Mouse (Mus musculus) stomach, embryonic 15.5 days (tissue): Measurements from ENCODE around the gene H2-D1. TPM values are rescaled to one million over a fixed set of nuclear protein-coding genes. Genes with fewer than 3 reads are reported as not detected.
A peak's percentile ranks its signal among the peaks of the same experiment; 100 is the strongest.

Experiments
- ATAC-seq: fragments of 200-750 bp; cut with Nextera tagmentation; 2 replicates; pipeline ENCODE4 v1.8.0; 2017; ENCODE audit warnings: low read depth, moderate number of reproducible peaks, moderate TSS enrichment; ENCODE audit not compliant: insufficient read depth, low FRiP score
- H3K27ac ChIP-seq: fragments of 300-500 bp; sonication (generic); 2 replicates; pipeline ENCODE4 v1.5.1; 2015; ENCODE audit warnings: mild to moderate bottlenecking, inconsistent platforms
- H3K27me3 ChIP-seq: fragments of 300-500 bp; sonication (generic); replicated peaks from 2 replicates; pipeline ENCODE4 v1.6.1; 2015; ENCODE audit warnings: inconsistent platforms
- H3K36me3 ChIP-seq: fragments of 300-500 bp; sonication (generic); 2 replicates; pipeline ENCODE4 v1.6.1; 2015; ENCODE audit warnings: inconsistent platforms
- H3K4me1 ChIP-seq: fragments of 300-500 bp; sonication (generic); 2 replicates; pipeline ENCODE4 v1.6.1; 2015; ENCODE audit warnings: inconsistent platforms
- H3K4me2 ChIP-seq: fragments of 300-500 bp; sonication (generic); 2 replicates; pipeline ENCODE4 v1.6.1; 2015; ENCODE audit warnings: mild to moderate bottlenecking, inconsistent platforms
- H3K4me3 ChIP-seq: fragments of 300-500 bp; sonication (generic); replicated peaks from 2 replicates; pipeline ENCODE4 v1.5.1; 2015; ENCODE audit warnings: inconsistent platforms
- H3K9ac ChIP-seq: fragments of 300-500 bp; sonication (generic); 2 replicates; pipeline ENCODE4 v1.6.1; 2015; ENCODE audit warnings: inconsistent platforms
- H3K9me3 ChIP-seq: fragments of 300-500 bp; sonication (generic); 2 replicates; pipeline ENCODE4 v1.6.1; 2016; ENCODE audit warnings: inconsistent platforms
- WGBS: fragments of 180-500 bp; shearing (Covaris S2); methylation state at CpG from one replicate; pipeline ENCODE4 v1.1.7; 2015; 5-methylcytosine and 5-hydroxymethylcytosine counted together
- polyA plus RNA-seq: library from polyadenylated mRNA; unstranded; fragments of >200 nt; fragmentation: Nextera tagmentation; extraction: Ambion mirVana; gene quantifications from 2 replicates; pipeline ENCODE4 v1.2.1, GENCODE M21; 2015

Gene H2-D1
- polyA plus RNA-seq, 1 experiment from 2014 or later, result 148 TPM

GRCm38 (mm10) chr17:35241305-35242014 lies 21.1 kb upstream of the H2-D1 start, which contains the start of gene Ddx39b:
Gene Ddx39b (plus strand): TSS chr17:35241746.
- peak; percentile 87 for ATAC-seq
- Histone ChIP-seq H3K9ac (peak within 1 kb of the TSS; percentile 93), H3K36me3 (peaks cover 24% of the 10 kb centered on the region), H3K27ac (peak within 1 kb of the TSS; percentile 99), H3K4me3 (peak within 1 kb of the TSS; percentile 70), H3K4me2 (peak within 1 kb of the TSS; percentile 81), H3K27me3 (no peaks in the 10 kb centered on the region), H3K9me3 (no peaks in the 10 kb centered on the region), H3K4me1 (peaks cover 38% of the 10 kb centered on the region)
- under 1% methylated on average over 69 of the region's 69 CpGs for WGBS

- H3K4me1 ChIP-seq, result peaks cover 35% of the 10 kb centered on the region
- no peaks in the 10 kb centered on the region for H3K9me3 ChIP-seq
- peak overlapping the region; percentile 99 for H3K27ac ChIP-seq
- WGBS, result under 1% methylated on average over 55 of the region's 55 CpGs
- no peaks in the 10 kb centered on the region for H3K27me3 ChIP-seq
- peaks cover 32% of the 10 kb centered on the region for H3K36me3 ChIP-seq
- ATAC-seq, result peak; percentile 27
- H3K4me3 ChIP-seq, result peak overlapping the region; percentile 70
- H3K9ac ChIP-seq, result peak overlapping the region; percentile 93
- H3K4me2 ChIP-seq, result peak overlapping the region; percentile 81
Observed at GRCm38 (mm10) chr17:35242015-35242941, 20.3 kb upstream of the H2-D1 start.

GRCm38 (mm10) chr17:35243086-35243485 lies 19.4 kb upstream of the H2-D1 start:
- H3K4me1 ChIP-seq, result peaks cover 38% of the 10 kb centered on the region
- peaks cover 40% of the 10 kb centered on the region for H3K36me3 ChIP-seq

GRCm38 (mm10) chr17:35244999-35245398 lies 17.5 kb upstream of the H2-D1 start:
- H3K4me1 ChIP-seq, result peaks cover 38% of the 10 kb centered on the region
- no peak overlapping the region for H3K27ac ChIP-seq

More at GRCm38 (mm10) chr17:35243086-35243485, 19.4 kb upstream of the H2-D1 start:
- WGBS, result 2% methylated on average over 16 of the region's 16 CpGs
- ATAC-seq, result 0 out of 2 replicates have a peak, but pooled peaks have one; percentile 2
- peak overlapping the region; percentile 70 for H3K4me3 ChIP-seq
- no peaks in the 10 kb centered on the region for H3K27me3 ChIP-seq
- peak overlapping the region; percentile 93 for H3K9ac ChIP-seq
- peak overlapping the region; percentile 81 for H3K4me2 ChIP-seq
- no peaks in the 10 kb centered on the region for H3K9me3 ChIP-seq
- H3K27ac ChIP-seq, result peak overlapping the region; percentile 99; the same call in 1 of the 2 replicates

GRCm38 (mm10) chr17:35245731-35246623 lies 16.6 kb upstream of the H2-D1 start:
- Histone ChIP-seq H3K9ac (no peak overlapping the region), H3K27me3 (no peaks in the 10 kb centered on the region), H3K4me2 (no peak overlapping the region), H3K36me3 (peaks cover 67% of the 10 kb centered on the region), H3K4me3 (no peak overlapping the region), H3K27ac (no peak overlapping the region), H3K4me1 (peaks cover 30% of the 10 kb centered on the region), H3K9me3 (no peaks in the 10 kb centered on the region)
- WGBS, result 75% methylated on average over 15 of the region's 15 CpGs
- ATAC-seq, result no peak

More at GRCm38 (mm10) chr17:35244999-35245398, 17.5 kb upstream of the H2-D1 start:
- H3K36me3 ChIP-seq, result peaks cover 57% of the 10 kb centered on the region
- no peak overlapping the region for H3K4me3 ChIP-seq
- no peak overlapping the region for H3K9ac ChIP-seq
- WGBS, result 69% methylated on average over 2 of the region's 2 CpGs
- peak overlapping the region; percentile 81; the same call in 1 of the 2 replicates for H3K4me2 ChIP-seq
- H3K27me3 ChIP-seq, result no peaks in the 10 kb centered on the region
- H3K9me3 ChIP-seq, result no peaks in the 10 kb centered on the region
- no peak for ATAC-seq

- Histone ChIP-seq H3K27ac (no peak overlapping the region), H3K9ac (no peak overlapping the region), H3K4me3 (no peak overlapping the region), H3K36me3 (peaks cover 76% of the 10 kb centered on the region), H3K4me2 (no peak overlapping the region), H3K27me3 (no peaks in the 10 kb centered on the region), H3K9me3 (no peaks in the 10 kb centered on the region), H3K4me1 (peaks cover 30% of the 10 kb centered on the region)
- ATAC-seq, result no peak
- 83% methylated on average over 7 of the region's 7 CpGs for WGBS
Observed at GRCm38 (mm10) chr17:35247144-35247543, 15.4 kb upstream of the H2-D1 start.

GRCm38 (mm10) chr17:35248986-35249385 lies 13.5 kb upstream of the H2-D1 start:
- Histone ChIP-seq H3K27me3 (no peaks in the 10 kb centered on the region), H3K4me3 (no peak overlapping the region), H3K9me3 (no peaks in the 10 kb centered on the region), H3K27ac (no peak overlapping the region), H3K9ac (no peak overlapping the region), H3K4me2 (no peak overlapping the region), H3K36me3 (peaks cover 94% of the 10 kb centered on the region), H3K4me1 (peaks cover 21% of the 10 kb centered on the region)
- no peak for ATAC-seq
- 80% methylated on average over 14 of the region's 14 CpGs for WGBS

- 84% methylated on average over 19 of the region's 19 CpGs for WGBS
- H3K9me3 ChIP-seq, result no peaks in the 10 kb centered on the region
- ATAC-seq, result no peak
- H3K9ac ChIP-seq, result no peak overlapping the region
- H3K27ac ChIP-seq, result no peak overlapping the region
- H3K36me3 ChIP-seq, result peaks cover 88% of the 10 kb centered on the region
- peaks cover 15% of the 10 kb centered on the region for H3K4me1 ChIP-seq
- no peaks in the 10 kb centered on the region for H3K27me3 ChIP-seq
- H3K4me3 ChIP-seq, result no peak overlapping the region
- no peak overlapping the region for H3K4me2 ChIP-seq
Observed at GRCm38 (mm10) chr17:35249451-35250197, 12.9 kb upstream of the H2-D1 start.

GRCm38 (mm10) chr17:35250348-35251120 lies 12.0 kb upstream of the H2-D1 start:
- H3K36me3 ChIP-seq, result peaks cover 79% of the 10 kb centered on the region
- peaks cover 6% of the 10 kb centered on the region for H3K4me1 ChIP-seq
- H3K27me3 ChIP-seq, result no peaks in the 10 kb centered on the region
- H3K27ac ChIP-seq, result no peak overlapping the region
- no peak for ATAC-seq
- 75% methylated on average over 3 of the region's 3 CpGs for WGBS
- no peaks in the 10 kb centered on the region for H3K9me3 ChIP-seq
- no peak overlapping the region for H3K4me2 ChIP-seq
- H3K9ac ChIP-seq, result no peak overlapping the region
- no peak overlapping the region for H3K4me3 ChIP-seq

GRCm38 (mm10) chr17:35251162-35251719 lies 11.3 kb upstream of the H2-D1 start:
- Histone ChIP-seq H3K36me3 (peaks cover 72% of the 10 kb centered on the region), H3K9me3 (no peaks in the 10 kb centered on the region), H3K27ac (no peak overlapping the region), H3K4me3 (no peak overlapping the region), H3K9ac (no peak overlapping the region), H3K4me2 (no peak overlapping the region), H3K27me3 (no peaks in the 10 kb centered on the region), H3K4me1 (peaks cover 4% of the 10 kb centered on the region; the same call in 1 of the 2 replicates)
- no peak for ATAC-seq
- WGBS, result 78% methylated on average over 15 of the region's 15 CpGs
